Mouse (Mus musculus) intestine, postnatal 0 days (tissue): ENCODE measurements around the gene Gm19684. TPM values are rescaled to one million over a fixed set of nuclear protein-coding genes. Genes with fewer than 3 reads are reported as not detected.
"Not testable (repeated sequence)": the region's sequence is repeated elsewhere in the genome, so short reads cannot be mapped to it uniquely, and the experiment has no call there.

Experiments
- ATAC-seq: fragments of 200-750 bp; cut with Nextera tagmentation; 2 replicates; pipeline ENCODE4 v1.8.0; 2017; ENCODE audit warnings: mild to moderate bottlenecking, moderate TSS enrichment, moderate library complexity
- H3K27ac ChIP-seq: fragments of 300-500 bp; sonication (generic); 2 replicates; pipeline ENCODE4 v1.5.1; 2014; ENCODE audit warnings: mild to moderate bottlenecking, low read depth, low read length, moderate library complexity
- H3K27me3 ChIP-seq: fragments of 300-500 bp; sonication (generic); replicated peaks from 2 replicates; pipeline ENCODE4 v1.6.1; 2014; ENCODE audit warnings: low read length, mixed read lengths; ENCODE audit not compliant: control insufficient read depth, insufficient read depth
- H3K36me3 ChIP-seq: fragments of 300-500 bp; sonication (generic); 2 replicates; pipeline ENCODE4 v1.6.1; 2014; ENCODE audit warnings: mild to moderate bottlenecking, moderate library complexity; ENCODE audit not compliant: control insufficient read depth, insufficient read depth
- H3K4me1 ChIP-seq: fragments of 300-500 bp; sonication (generic); replicated peaks from 2 replicates; pipeline ENCODE4 v1.6.1; 2014; ENCODE audit warnings: antibody characterized with exemption, low read length, mixed read lengths; ENCODE audit not compliant: control insufficient read depth, insufficient read depth
- H3K4me2 ChIP-seq: fragments of 300-500 bp; sonication (generic); replicated peaks from 2 replicates; pipeline ENCODE4 v1.6.1; 2014; ENCODE audit warnings: low read depth, mild to moderate bottlenecking, moderate library complexity
- H3K4me3 ChIP-seq: fragments of 300-500 bp; sonication (generic); 2 replicates; pipeline ENCODE4 v1.5.1; 2014; ENCODE audit warnings: low read depth, low read length
- H3K9ac ChIP-seq: fragments of 300-500 bp; sonication (generic); 2 replicates; pipeline ENCODE4 v1.6.1; 2014; ENCODE audit warnings: mild to moderate bottlenecking, low read depth, low read length
- H3K9me3 ChIP-seq: fragments of 300-500 bp; sonication (generic); 2 replicates; pipeline ENCODE4 v1.6.1; 2016; ENCODE audit warnings: mixed run types; ENCODE audit not compliant: control insufficient read depth
- CTCF ChIP-seq: sonication (generic); IDR thresholded peaks from 2 replicates; pipeline ENCODE4 v1.5.1; 2016; ENCODE audit warnings: low read depth, mild to moderate bottlenecking, control low read depth, antibody characterized with exemption, moderate library complexity
- WGBS: fragments of 180-500 bp; shearing (Covaris S2); extraction: QIAGEN DNeasy Blood & Tissue Kit; methylation state at CpG from one replicate; pipeline ENCODE4 v1.1.7; 2014; 5-methylcytosine and 5-hydroxymethylcytosine counted together
- polyA plus RNA-seq: library from polyadenylated mRNA; unstranded; fragments of >200 nt; fragmentation: Nextera tagmentation; extraction: Ambion mirVana; gene quantifications from 2 replicates; pipeline ENCODE4 v1.2.1, GENCODE M21; 2015

Gene Gm19684
- polyA plus RNA-seq, 1 experiment from 2014 or later = not detected

GRCm38 (mm10) chr17:36093936-36094335 is 27.5 kb upstream of the Gm19684 start:
- Histone ChIP-seq H3K4me3 (no peak overlapping the region), H3K9me3 (no peaks in the 10 kb centered on the region), H3K27ac (no peak overlapping the region), H3K27me3 (no peaks in the 10 kb centered on the region), H3K9ac (no peak overlapping the region), H3K4me1 (no peaks in the 10 kb centered on the region), H3K4me2 (no peak overlapping the region), H3K36me3 (no peaks in the 10 kb centered on the region)
- no peak for ATAC-seq
- TF ChIP-seq CTCF = no peak
- WGBS = 22% methylated on average over 3 of the region's 3 CpGs

- H3K9me3 ChIP-seq, ATAC-seq, H3K4me2 ChIP-seq, H3K4me1 ChIP-seq, H3K4me3 ChIP-seq, H3K27me3 ChIP-seq, H3K36me3 ChIP-seq, H3K9ac ChIP-seq, H3K27ac ChIP-seq: not testable (repeated sequence)
- 71% methylated on average over 2 of the region's 2 CpGs for WGBS
These were observed 21.9 kb upstream of the Gm19684 start for GRCm38 (mm10) chr17:36099603-36100002.

GRCm38 (mm10) chr17:36102091-36102490 is 19.4 kb upstream of the Gm19684 start:
- H3K36me3 ChIP-seq, H3K4me3 ChIP-seq, H3K27me3 ChIP-seq, H3K27ac ChIP-seq, H3K4me2 ChIP-seq, ATAC-seq, H3K9ac ChIP-seq, H3K4me1 ChIP-seq, H3K9me3 ChIP-seq: not testable (repeated sequence)
- WGBS = 83% methylated on average over 11 of the region's 12 CpGs

GRCm38 (mm10) chr17:36110129-36110528 is 11.3 kb upstream of the Gm19684 start:
- ATAC-seq, H3K9ac ChIP-seq, H3K27me3 ChIP-seq, H3K9me3 ChIP-seq, H3K36me3 ChIP-seq, H3K27ac ChIP-seq, H3K4me1 ChIP-seq, H3K4me2 ChIP-seq, H3K4me3 ChIP-seq: not testable (repeated sequence)
- WGBS = 58% methylated on average over 3 of the region's 3 CpGs

- peak; percentile 52; the same call in 1 of the 2 replicates for TF ChIP-seq CTCF
- H3K36me3 ChIP-seq, H3K27me3 ChIP-seq, H3K27ac ChIP-seq, H3K9ac ChIP-seq, H3K9me3 ChIP-seq, H3K4me1 ChIP-seq: not testable (repeated sequence)
- Histone ChIP-seq H3K4me3 (peak overlapping the region; percentile 41), H3K4me2 (peak overlapping the region; percentile 84)
- WGBS = under 1% methylated on average over 57 of the region's 57 CpGs
- ATAC-seq = peak; percentile 69
These were observed 10.6 kb upstream of the Gm19684 start for GRCm38 (mm10) chr17:36110641-36111509.

- WGBS = 2% methylated on average over 10 of the region's 10 CpGs
- peak overlapping the region; percentile 41 for H3K4me3 ChIP-seq
- not testable (repeated sequence) for H3K27ac ChIP-seq, H3K36me3 ChIP-seq, H3K9ac ChIP-seq, H3K9me3 ChIP-seq, H3K4me1 ChIP-seq, H3K27me3 ChIP-seq
- ATAC-seq = 0 out of 2 replicates have a peak, but pooled peaks have one; percentile 27
- H3K4me2 ChIP-seq = peak overlapping the region; percentile 84
These were observed 10.0 kb upstream of the Gm19684 start for GRCm38 (mm10) chr17:36111510-36111868.
